Mouse (Mus musculus) heart, embryonic 11.5 days (tissue): ENCODE measurements around the gene Arfgap3. TPM values are rescaled to one million over a fixed set of nuclear protein-coding genes. Genes with fewer than 3 reads are reported as not detected.

Experiments
- ATAC-seq: fragments of 200-750 bp; cut with Nextera tagmentation; replicated peaks from 2 replicates; pipeline ENCODE4 v1.8.0; 2017; ENCODE audit warnings: moderate library complexity; ENCODE audit not compliant: insufficient number of reproducible peaks, low FRiP score, low TSS enrichment
- H3K27ac ChIP-seq: fragments of 300-500 bp; sonication (generic); 2 replicates; pipeline ENCODE4 v1.5.1; 2014; ENCODE audit warnings: mild to moderate bottlenecking, low read depth, low read length
- H3K27me3 ChIP-seq: fragments of 300-500 bp; sonication (generic); 2 replicates; pipeline ENCODE4 v1.6.1; 2014; ENCODE audit warnings: mild to moderate bottlenecking, low read length, mixed read lengths; ENCODE audit not compliant: control insufficient read depth, insufficient read depth
- H3K36me3 ChIP-seq: fragments of 300-500 bp; sonication (generic); 2 replicates; pipeline ENCODE4 v1.6.1; 2014; ENCODE audit warnings: mild to moderate bottlenecking, low read length, moderate library complexity, mixed read lengths; ENCODE audit not compliant: control insufficient read depth, insufficient read depth
- H3K4me1 ChIP-seq: fragments of 300-500 bp; sonication (generic); 2 replicates; pipeline ENCODE4 v1.6.1; 2014; ENCODE audit warnings: low read length; ENCODE audit not compliant: control insufficient read depth, insufficient read depth
- H3K4me2 ChIP-seq: fragments of 300-500 bp; sonication (generic); 2 replicates; pipeline ENCODE4 v1.6.1; 2014; ENCODE audit warnings: mild to moderate bottlenecking, moderate library complexity
- H3K4me3 ChIP-seq: fragments of 300-500 bp; sonication (generic); 2 replicates; pipeline ENCODE4 v1.5.1; 2014; ENCODE audit warnings: low read depth, low read length
- H3K9ac ChIP-seq: fragments of 300-500 bp; sonication (generic); 2 replicates; pipeline ENCODE4 v1.6.1; 2014; ENCODE audit warnings: mild to moderate bottlenecking, low read depth, low read length, moderate library complexity
- H3K9me3 ChIP-seq: fragments of 300-500 bp; sonication (generic); replicated peaks from 2 replicates; pipeline ENCODE4 v1.6.1; 2016; ENCODE audit warnings: low read length; ENCODE audit not compliant: control insufficient read depth
- whole genome bisulfite sequencing: fragments of 180-500 bp; shearing (Covaris S2); extraction: QIAGEN DNeasy Blood & Tissue Kit; methylation state at CpG from one replicate; pipeline ENCODE4 v1.1.7; 2014; ENCODE audit not compliant: insufficient replicate concordance; 5-methylcytosine and 5-hydroxymethylcytosine counted together
- polyA plus RNA-seq: library from polyadenylated mRNA; unstranded; fragments of >200 nt; fragmentation: Nextera tagmentation; extraction: Ambion mirVana; gene quantifications from 2 replicates; pipeline ENCODE4 v1.2.1, GENCODE M21; 2014

Arfgap3 gene
- polyA plus RNA-seq, 1 experiment from 2014 or later, result 29.9 TPM

DNA sequence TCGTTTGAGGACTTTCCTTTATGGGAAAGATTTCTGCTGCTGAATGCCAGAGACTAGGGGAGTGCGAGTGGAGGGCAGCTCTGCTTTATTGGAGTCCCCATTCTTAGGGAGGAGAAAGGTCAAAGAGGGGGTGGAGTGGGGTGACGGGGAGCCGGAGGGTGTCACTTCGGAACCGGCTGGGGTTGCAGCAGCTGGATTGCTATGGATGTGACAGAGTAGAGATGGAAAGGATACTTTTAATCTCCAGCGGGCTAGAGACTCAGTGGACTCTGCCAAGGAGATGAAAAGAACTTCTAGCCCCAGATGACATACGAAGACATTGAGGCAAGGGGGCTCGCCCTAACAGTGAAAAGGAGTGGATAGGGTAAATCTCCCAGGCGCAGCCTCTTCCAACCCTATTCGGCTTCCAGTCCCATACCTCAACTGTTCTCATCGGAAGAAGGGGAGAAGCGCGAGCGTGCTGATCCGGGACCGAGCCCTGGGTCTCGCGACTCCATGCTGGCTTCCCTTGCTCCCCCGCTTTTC lies 99.3 kb downstream of the Arfgap3 start:
- WGBS, result 1% methylated on average over 20 of the region's 20 CpGs
- no peaks in the 10 kb centered on the region for H3K36me3 ChIP-seq
- no peak overlapping the region for H3K27ac ChIP-seq
- H3K4me1 ChIP-seq, result peaks cover 6% of the 10 kb centered on the region; the same call in 1 of the 2 replicates
- peaks cover 30% of the 10 kb centered on the region for H3K27me3 ChIP-seq
- peak overlapping the region; percentile 89 for H3K4me2 ChIP-seq
- no peak for ATAC-seq
- no peaks in the 10 kb centered on the region for H3K9me3 ChIP-seq
- H3K4me3 ChIP-seq, result peak overlapping the region; percentile 55
- peak overlapping the region; percentile 55; the same call in 1 of the 2 replicates for H3K9ac ChIP-seq

Other genes starting within 250 kb of the Arfgap3 start
- gene Rrp7a, start 227.4 kb downstream of the Arfgap3 start, polyA plus RNA-seq, result 34.9 and 42.7 TPM in 2 replicates
- 88.5 and 89.4 TPM in 2 replicates for gene Poldip3, start 200.9 kb downstream of the Arfgap3 start, polyA plus RNA-seq
- gene Cyb5r3, start 177.7 kb downstream of the Arfgap3 start, polyA plus RNA-seq, result 154 and 162 TPM in 2 replicates
- 0.17 and 0.55 TPM in 2 replicates for gene A4galt, start 98.5 kb downstream of the Arfgap3 start, polyA plus RNA-seq
- gene Pacsin2, start 114.4 kb upstream of the Arfgap3 start, polyA plus RNA-seq, result 55.0 and 60.0 TPM in 2 replicates
- gene Ttll1, start 160.6 kb upstream of the Arfgap3 start, polyA plus RNA-seq, result 18.7 and 20.4 TPM in 2 replicates
- 31.5 and 33.0 TPM in 2 replicates for gene Bik, start 176.6 kb upstream of the Arfgap3 start, polyA plus RNA-seq
- gene Tspo, start 213.3 kb upstream of the Arfgap3 start, polyA plus RNA-seq, result 129 and 136 TPM in 2 replicates
- 28.3 and 30.3 TPM in 2 replicates for gene Mcat, start 213.5 kb upstream of the Arfgap3 start, polyA plus RNA-seq
- 30.4 and 31.1 TPM in 2 replicates for gene Ttll12, start 244.9 kb upstream of the Arfgap3 start, polyA plus RNA-seq